Comparison of ENCODE assay signal across 16 mouse cellular contexts in the genomic region with DNA sequence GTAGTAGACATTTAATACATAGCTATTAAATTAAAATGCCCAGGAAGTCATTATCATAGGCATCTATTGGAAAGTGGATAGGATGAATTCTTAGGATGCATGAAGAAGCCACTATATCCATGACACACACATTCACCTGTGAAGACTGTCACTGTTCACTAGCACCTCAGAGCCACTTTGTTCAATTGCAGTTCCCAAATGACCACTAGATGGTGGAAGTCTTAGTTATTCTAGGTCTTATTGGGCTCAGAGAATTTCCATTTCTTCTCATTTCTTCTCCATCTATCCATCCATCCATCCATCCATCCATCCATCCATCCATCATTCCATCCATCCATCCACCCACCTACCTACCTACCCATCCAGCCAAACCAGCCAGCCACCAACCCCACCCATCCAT.
DNase-seq lines count a peak whose midpoint lies in the region; ATAC-seq lines count a peak whose summit lies in the region.
"Had no signal": no experiment of that assay in that cellular context is flagged by ENCODE, and none has a peak within 500 bp of the region (broad histone marks: within the 10 kb centered on the region; RNA-seq: fewer than 3 reads in every experiment).

No protein-coding gene starts in this region.

- H3K9me3 ChIP-seq in hindbrain, embryonic 11.5 days (ENCODE audit: control insufficient read depth, low read length) = no peaks in the 10 kb centered on the region
- H3K9me3 ChIP-seq in hindbrain, embryonic 10.5 days = no peaks in the 10 kb centered on the region
- H3K9me3 ChIP-seq: forebrain, embryonic 12.5 days; lung, embryonic 15.5 days; midbrain, embryonic 15.5 days had no signal

- H3K36me3 ChIP-seq in hindbrain, embryonic 11.5 days (ENCODE audit: control insufficient read depth, insufficient read depth, low read length) = no peaks in the 10 kb centered on the region
- H3K36me3 ChIP-seq in hindbrain, embryonic 10.5 days = no peaks in the 10 kb centered on the region
- H3K36me3 ChIP-seq: forebrain, embryonic 12.5 days; lung, embryonic 15.5 days; midbrain, embryonic 15.5 days had no signal

- H3K27ac ChIP-seq in hindbrain, embryonic 11.5 days (ENCODE audit: low read depth, low read length) = no peak overlapping the region
- no peak overlapping the region for H3K27ac ChIP-seq in hindbrain, embryonic 10.5 days
- H3K27ac ChIP-seq: forebrain, embryonic 12.5 days; lung, embryonic 15.5 days; midbrain, embryonic 15.5 days had no signal

- no peaks in the 10 kb centered on the region for H3K27me3 ChIP-seq in hindbrain, embryonic 11.5 days (ENCODE audit: control insufficient read depth, insufficient read depth, low read length)
- no peaks in the 10 kb centered on the region for H3K27me3 ChIP-seq in hindbrain, embryonic 10.5 days (ENCODE audit: insufficient read depth, poor library complexity, severe bottlenecking)
- H3K27me3 ChIP-seq: forebrain, embryonic 12.5 days; lung, embryonic 15.5 days; midbrain, embryonic 15.5 days had no signal

- no peak overlapping the region for H3K9ac ChIP-seq in hindbrain, embryonic 11.5 days (ENCODE audit: low read depth, low read length)
- H3K9ac ChIP-seq: forebrain, embryonic 12.5 days; lung, embryonic 15.5 days; midbrain, embryonic 15.5 days had no signal

- ATAC-seq in hindbrain, embryonic 11.5 days (ENCODE audit: low FRiP score) = 0 out of 2 replicates have a peak, but pooled peaks have one; percentile 41
- ATAC-seq: midbrain, embryonic 15.5 days had no signal

- H3K4me1 ChIP-seq in hindbrain, embryonic 11.5 days (replicated peaks; ENCODE audit: control insufficient read depth, insufficient read depth, low read length) = no peaks in the 10 kb centered on the region
- H3K4me1 ChIP-seq in hindbrain, embryonic 10.5 days (replicated peaks) = no peaks in the 10 kb centered on the region
- H3K4me1 ChIP-seq: forebrain, embryonic 12.5 days; lung, embryonic 15.5 days; midbrain, embryonic 15.5 days had no signal

- no peak overlapping the region for H3K4me2 ChIP-seq in hindbrain, embryonic 11.5 days (replicated peaks; ENCODE audit: low read depth, low read length)
- H3K4me2 ChIP-seq: forebrain, embryonic 12.5 days; heart, embryonic 11.5 days; liver, embryonic 11.5 days; lung, embryonic 15.5 days; midbrain, embryonic 15.5 days had no signal

- H3K4me3 ChIP-seq in hindbrain, embryonic 11.5 days (ENCODE audit: low read depth, low read length) = no peak overlapping the region
- no peak overlapping the region for H3K4me3 ChIP-seq in hindbrain, embryonic 10.5 days
- H3K4me3 ChIP-seq: forebrain, embryonic 12.5 days; lung, embryonic 15.5 days; midbrain, embryonic 15.5 days had no signal

- DNase-seq in hindbrain, embryonic 11.5 days (ENCODE audit: low spot score) = no peak
- DNase-seq in hindbrain, embryonic 10.5 days (ENCODE audit: low spot score) = no peak
- DNase-seq in retina, embryonic 14.5 days (ENCODE audit: low spot score) = peak; percentile 20
- no peak for DNase-seq in retina, postnatal 1 day
- DNase-seq in ZHBTc4 (ENCODE audit: low read depth, low spot score) = peak; percentile 16
- DNase-seq in Muller cell, postnatal 12 days (ENCODE audit: inconsistent ontology term) = no peak
- no peak for DNase-seq in gastrocnemius, postnatal 25 days
- DNase-seq: cerebellum, adult 11-12 months; kidney, adult 9 months; kidney, postnatal 4 days; left cerebral cortex, postnatal 4 days had no signal

Comparison
In these comparisons a context has a peak if more than half of its experiments do, and no peak if none do; other contexts are left out.
1. DNase-seq: peak in retina, embryonic 14.5 days (single experiment) and ZHBTc4 (single experiment); none in hindbrain, embryonic 11.5 days (single experiment), hindbrain, embryonic 10.5 days (single experiment), retina, postnatal 1 day (single experiment), Muller cell, postnatal 12 days (single experiment) and gastrocnemius, postnatal 25 days (single experiment).